Mouse (Mus musculus): Measurements from ENCODE around the gene Hist2h2ac.
"Not testable (repeated sequence)": the region's sequence is repeated elsewhere in the genome, so short reads cannot be mapped to it uniquely, and the experiment has no call there.

The Hist2h2ac gene

GRCm38 (mm10) chr3:96249034-96249345, 28.3 kb upstream of the Hist2h2ac start:
- DNase-seq (ENCODE audit: low spot score in 2 of 2), result no peak

GRCm38 (mm10) chr3:96248141-96249033, 27.7 kb upstream of the Hist2h2ac start:
- DNase-seq (ENCODE audit: low spot score in 2 of 2), result no peak

- no peak for DNase-seq (ENCODE audit: low spot score in 2 of 2)
Observed at GRCm38 (mm10) chr3:96247356-96248140, 26.9 kb upstream of the Hist2h2ac start.

GRCm38 (mm10) chr3:96246427-96246856, 25.8 kb upstream of the Hist2h2ac start, which contains the start of gene Hist2h3c1:
TSS of gene Hist2h3c1 (plus strand) at chr3:96246685.
- not testable (repeated sequence) for DNase-seq (ENCODE audit: low spot score in 2 of 2)

GRCm38 (mm10) chr3:96246018-96246417, 25.3 kb upstream of the Hist2h2ac start:
- DNase-seq (ENCODE audit: low spot score in 2 of 2), result not testable (repeated sequence)

GRCm38 (mm10) chr3:96245003-96245886, 24.6 kb upstream of the Hist2h2ac start, which contains the start of gene Hist2h2aa1:
TSS of gene Hist2h2aa1 (plus strand) at chr3:96245497.
- peak; percentile 91 to 93 for DNase-seq (ENCODE audit: low spot score in 2 of 2)

- DNase-seq (ENCODE audit: low spot score in 2 of 2), result peak; percentile 28 to 53
Observed at GRCm38 (mm10) chr3:96243921-96244572, 23.4 kb upstream of the Hist2h2ac start.

GRCm38 (mm10) chr3:96240799-96241197, 20.1 kb upstream of the Hist2h2ac start:
- no peak for DNase-seq (ENCODE audit: low spot score in 2 of 2)

- peak; percentile 97 for DNase-seq (ENCODE audit: low spot score in 2 of 2)
Observed at GRCm38 (mm10) chr3:96239949-96240798, 19.5 kb upstream of the Hist2h2ac start, which contains the start of gene Hist2h2aa2. TSS of gene Hist2h2aa2 (minus strand) at chr3:96240276.

- peak; percentile 46 to 61 for DNase-seq (ENCODE audit: low spot score in 2 of 2)
Observed at GRCm38 (mm10) chr3:96238954-96239793, 18.5 kb upstream of the Hist2h2ac start, which contains the start of gene Hist2h3c2. TSS of gene Hist2h3c2 (minus strand) at chr3:96239127.

- DNase-seq (ENCODE audit: low spot score in 2 of 2), result no peak
Observed at GRCm38 (mm10) chr3:96237904-96238511, 17.3 kb upstream of the Hist2h2ac start.

- DNase-seq (ENCODE audit: low spot score in 2 of 2), result no peak
Observed at GRCm38 (mm10) chr3:96237335-96237903, 16.7 kb upstream of the Hist2h2ac start.

GRCm38 (mm10) chr3:96236834-96237334, 16.2 kb upstream of the Hist2h2ac start:
- no peak for DNase-seq (ENCODE audit: low spot score in 2 of 2)

GRCm38 (mm10) chr3:96235836-96236235, 15.2 kb upstream of the Hist2h2ac start:
- no peak for DNase-seq (ENCODE audit: low spot score in 2 of 2)

- no peak for DNase-seq (ENCODE audit: low spot score in 2 of 2)
Observed at GRCm38 (mm10) chr3:96234914-96235313, 14.2 kb upstream of the Hist2h2ac start.

- DNase-seq (ENCODE audit: low spot score in 2 of 2), result no peak
Observed at GRCm38 (mm10) chr3:96231758-96232120, 11.1 kb upstream of the Hist2h2ac start.

- peak; percentile 46 for DNase-seq (ENCODE audit: low spot score in 2 of 2)
Observed at GRCm38 (mm10) chr3:96230910-96231757, 10.5 kb upstream of the Hist2h2ac start.
